Mouse (Mus musculus) CH12.LX (cell line): ENCODE results near the gene Celf2. TPM values are rescaled to one million over a fixed set of nuclear protein-coding genes. Genes with fewer than 3 reads are reported as not detected.

ENCODE experiments used
- DNase-seq: peaks from one replicate; pipeline ENCODE4 v3.0.0-alpha.2; 2013; ENCODE audit errors: extremely low read depth
- H3K27ac ChIP-seq: 2 replicates; pipeline ENCODE4 v1.5.1; 2012; ENCODE audit warnings: low read depth, mild to moderate bottlenecking, control low read depth, moderate library complexity; ENCODE audit not compliant: insufficient read depth
- H3K27me3 ChIP-seq: replicated peaks from 2 replicates; pipeline ENCODE3; 2012; ENCODE audit warnings: inconsistent platforms
- H3K36me3 ChIP-seq, 2 experiments: replicated peaks in 1 of 2; 2 replicates each; pipeline versions ENCODE3 to v1.6.1; 2012; ENCODE audit warnings: inconsistent platforms in 1 of 2, low read length in 1 of 2, mild to moderate bottlenecking in 1 of 2, mixed read lengths in 1 of 2, moderate library complexity in 1 of 2; ENCODE audit not compliant: control insufficient read depth in 1 of 2, insufficient read depth in 1 of 2
- H3K4me1 ChIP-seq, 2 experiments: 2 replicates each; pipeline ENCODE4 v1.6.1; 2012; ENCODE audit warnings: inconsistent platforms in 1 of 2, moderate library complexity in 1 of 2; ENCODE audit not compliant: insufficient read depth in 2 of 2, control insufficient read depth in 1 of 2
- H3K4me2 ChIP-seq: 2 replicates; pipeline ENCODE4 v1.6.1; 2012; ENCODE audit warnings: low read depth, mild to moderate bottlenecking, control low read depth; ENCODE audit not compliant: poor library complexity, insufficient read depth, severe bottlenecking
- H3K4me3 ChIP-seq, 3 experiments: fragments of 150-350 bp in 1 of 3; sonication (generic) in 1 of 3; replicated peaks in 1 of 3; 2 replicates each; pipeline versions ENCODE3 to v1.5.1; 2011 to 2012; ENCODE audit warnings: low read depth in 2 of 3, low read length in 2 of 3, mild to moderate bottlenecking in 2 of 3, moderate library complexity in 2 of 3, control low read depth in 1 of 3, improper control_type of control experiment in 1 of 3, inconsistent platforms in 1 of 3, mixed read lengths in 1 of 3; ENCODE audit not compliant: poor library complexity in 1 of 3
- H3K79me2 ChIP-seq: replicated peaks from 2 replicates; pipeline ENCODE4 v1.6.1; 2012; ENCODE audit warnings: mild to moderate bottlenecking, moderate library complexity; ENCODE audit not compliant: control insufficient read depth, poor library complexity, insufficient read depth, severe bottlenecking; ENCODE audit errors: extremely low read depth
- H3K9ac ChIP-seq: 2 replicates; pipeline ENCODE4 v1.6.1; 2012; ENCODE audit warnings: low read depth, mild to moderate bottlenecking, control low read depth, moderate library complexity; ENCODE audit not compliant: insufficient read depth
- H3K9me3 ChIP-seq: replicated peaks from 2 replicates; pipeline ENCODE3; 2012; ENCODE audit warnings: low read length, inconsistent platforms, mixed read lengths
- CHD1 ChIP-seq: IDR thresholded peaks from 2 replicates; pipeline ENCODE4 v1.6.1; 2012; ENCODE audit warnings: low read depth, low read length, improper control_type of control experiment, inconsistent platforms
- CHD2 ChIP-seq: IDR thresholded peaks from 2 replicates; pipeline ENCODE4 v1.6.1; 2011; ENCODE audit warnings: low read length, improper control_type of control experiment
- ELF1 ChIP-seq: IDR thresholded peaks from 2 replicates; pipeline ENCODE4 v1.6.1; 2014; ENCODE audit warnings: low read depth, mild to moderate bottlenecking, inconsistent platforms, low read length, improper control_type of control experiment
- EP300 ChIP-seq: IDR thresholded peaks from 2 replicates; pipeline ENCODE4 v1.6.1; 2011; ENCODE audit warnings: low read length, improper control_type of control experiment
- GABPA ChIP-seq: IDR thresholded peaks from 2 replicates; pipeline ENCODE4 v1.6.1; 2012; ENCODE audit warnings: low read depth, low read length, improper control_type of control experiment, inconsistent platforms; ENCODE audit not compliant: insufficient replicate concordance
- JUND ChIP-seq: conservative IDR thresholded peaks from 2 replicates; pipeline ENCODE4 v1.6.1; 2011; ENCODE audit warnings: low read depth, low read length, improper control_type of control experiment
- KAT2A ChIP-seq: IDR thresholded peaks from 2 replicates; pipeline ENCODE4 v1.6.1; 2012; ENCODE audit warnings: low read length, improper control_type of control experiment, inconsistent platforms; ENCODE audit not compliant: insufficient replicate concordance
- MAFK ChIP-seq: IDR thresholded peaks from 2 replicates; pipeline ENCODE4 v1.6.1; 2011; ENCODE audit warnings: low read length, improper control_type of control experiment; ENCODE audit not compliant: insufficient replicate concordance
- MAZ ChIP-seq: IDR thresholded peaks from 2 replicates; pipeline ENCODE4 v1.6.1; 2012; ENCODE audit warnings: low read depth, mild to moderate bottlenecking, inconsistent platforms, low read length, improper control_type of control experiment, moderate library complexity
- MEF2A ChIP-seq: IDR thresholded peaks from 2 replicates; pipeline ENCODE4 v1.6.1; 2014; ENCODE audit warnings: low read depth, mild to moderate bottlenecking, inconsistent platforms, low read length, improper control_type of control experiment, borderline replicate concordance
- MXI1 ChIP-seq: IDR thresholded peaks from 2 replicates; pipeline ENCODE4 v1.6.1; 2011; ENCODE audit warnings: mild to moderate bottlenecking, low read depth, low read length, improper control_type of control experiment
- MYC ChIP-seq: IDR thresholded peaks from 2 replicates; pipeline ENCODE4 v1.6.1; 2011; ENCODE audit warnings: low read depth, mild to moderate bottlenecking, improper control_type of control experiment, low read length
- PAX5 ChIP-seq: IDR thresholded peaks from 2 replicates; pipeline ENCODE4 v1.6.1; 2012; ENCODE audit warnings: low read length, inconsistent platforms, mixed read lengths
- POLR2A ChIP-seq: IDR thresholded peaks from 2 replicates; pipeline ENCODE4 v1.6.1; 2011; ENCODE audit warnings: low read depth, mild to moderate bottlenecking, improper control_type of control experiment, low read length
- POLR2AphosphoS2 ChIP-seq: IDR thresholded peaks from 2 replicates; pipeline ENCODE4 v1.6.1; 2011; ENCODE audit warnings: low read depth, low read length, improper control_type of control experiment
- RAD21 ChIP-seq: IDR thresholded peaks from 2 replicates; pipeline ENCODE4 v1.6.1; 2011; ENCODE audit warnings: low read depth, mild to moderate bottlenecking, low read length, improper control_type of control experiment, moderate library complexity
- RCOR1 ChIP-seq: conservative IDR thresholded peaks from 2 replicates; pipeline ENCODE4 v1.6.1; 2012; ENCODE audit warnings: low read depth, mild to moderate bottlenecking, inconsistent platforms, low read length, improper control_type of control experiment
- SIN3A ChIP-seq: IDR thresholded peaks from 2 replicates; pipeline ENCODE4 v1.6.1; 2012; ENCODE audit warnings: low read length, improper control_type of control experiment, inconsistent platforms
- SMC3 ChIP-seq: IDR thresholded peaks from 2 replicates; pipeline ENCODE4 v1.6.1; 2011; ENCODE audit warnings: low read depth, low read length, improper control_type of control experiment
- TBP ChIP-seq: conservative IDR thresholded peaks from 2 replicates; pipeline ENCODE4 v1.6.1; 2011; ENCODE audit warnings: low read depth, low read length, improper control_type of control experiment
- UBTF ChIP-seq: IDR thresholded peaks from 2 replicates; pipeline ENCODE4 v1.6.1; 2012; ENCODE audit warnings: low read depth, mild to moderate bottlenecking, inconsistent platforms, low read length, improper control_type of control experiment, moderate library complexity
- USF1 ChIP-seq: IDR thresholded peaks from 2 replicates; pipeline ENCODE4 v1.6.1; 2014; ENCODE audit warnings: low read depth, mild to moderate bottlenecking, inconsistent platforms, low read length, improper control_type of control experiment
- USF2 ChIP-seq: conservative IDR thresholded peaks from 2 replicates; pipeline ENCODE4 v1.6.1; 2011; ENCODE audit warnings: low read depth, low read length, improper control_type of control experiment
- ZC3H11A ChIP-seq: IDR thresholded peaks from 2 replicates; pipeline ENCODE4 v1.6.1; 2012; ENCODE audit warnings: low read depth, mild to moderate bottlenecking, inconsistent platforms, low read length, improper control_type of control experiment
- ZMIZ1 ChIP-seq: IDR thresholded peaks from 2 replicates; pipeline ENCODE4 v1.6.1; 2012; ENCODE audit warnings: low read depth, mild to moderate bottlenecking, inconsistent platforms, low read length, improper control_type of control experiment
- dilution Hi-C: fragments of 300-500 bp; cut with MboI; formaldehyde crosslinking; loops from 2 replicates; pipeline ENCODE4 v1.14.3; 2020; ENCODE audit warnings: low sequenced_read_pairs; ENCODE audit not compliant: extremely low pct_unique_long_range_greater_than_20kb, extremely low pct_ligation_motif_present
- in situ Hi-C: fragments of 300-500 bp; cut with MboI; formaldehyde crosslinking; loops from 3 replicates; pipeline ENCODE4 v1.14.3; 2019; ENCODE audit warnings: low sequenced_read_pairs, low pct_ligation_motif_present, low pct_unique_long_range_greater_than_20kb, mixed read lengths
- polyA plus RNA-seq: library from polyadenylated mRNA; unstranded; fragments of >175 nt; gene quantifications from 2 replicates; pipeline ENCODE4 v1.2.1, GENCODE M21; 2012; ENCODE audit warnings: low read depth; ENCODE audit not compliant: insufficient read length
- total RNA-seq, 2 experiments: library from RNA; depleted of rRNA; stranded (reverse); fragments of 300-350 nt in 1 of 2; fragments of >200 nt in 1 of 2; gene quantifications; 2 replicates each; pipeline ENCODE4 v1.2.3; 2012 to 2014

Gene Celf2
- total and polyA plus RNA-seq, 3 experiments: 51.0 to 143 (median 103) TPM

DNA sequence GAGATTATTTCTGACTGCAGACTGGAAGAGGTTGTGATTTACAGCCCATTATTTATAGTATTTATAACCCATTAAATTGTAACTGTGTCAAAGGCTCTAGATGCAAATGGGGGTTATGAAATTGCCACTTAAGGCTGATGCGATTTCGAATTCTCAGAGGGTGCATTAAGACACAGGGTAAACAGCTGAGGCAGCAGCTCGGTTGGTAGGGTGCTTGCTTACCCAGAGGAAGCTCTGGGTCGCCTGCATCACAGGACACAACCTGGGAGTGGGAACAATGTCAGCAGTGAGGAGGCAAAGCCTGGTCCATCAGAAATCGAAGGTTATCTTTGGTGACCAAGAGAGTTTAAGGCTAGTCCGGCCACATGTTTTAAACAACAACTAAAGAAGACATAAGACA lies 286.5 kb downstream of the Celf2 start:
- no peaks in the 10 kb centered on the region for H3K79me2 ChIP-seq
- no peak overlapping the region for H3K27ac ChIP-seq
- TF ChIP-seq CHD2 (no peak), RCOR1 (no peak), JUND (no peak), SMC3 (no peak), MAZ (no peak), MYC (no peak), EP300 (no peak), MXI1 (no peak), GABPA (no peak), USF2 (no peak), KAT2A (no peak), TBP (no peak), POLR2AphosphoS2 (no peak), ZMIZ1 (no peak), POLR2A (no peak), ZC3H11A (no peak), USF1 (no peak), PAX5 (no peak), MEF2A (no peak)
- dilution Hi-C loops: no loop called here
- H3K4me3 ChIP-seq: no peak overlapping the region
- no peaks in the 10 kb centered on the region for H3K4me1 ChIP-seq
- DNase-seq: no peak
- H3K4me2 ChIP-seq: no peak overlapping the region
- H3K9me3 ChIP-seq: no peaks in the 10 kb centered on the region
- in situ Hi-C loops: no loop called here
- H3K27me3 ChIP-seq: no peaks in the 10 kb centered on the region
- H3K36me3 ChIP-seq: no peaks in the 10 kb centered on the region
- H3K9ac ChIP-seq: no peak overlapping the region

DNA sequence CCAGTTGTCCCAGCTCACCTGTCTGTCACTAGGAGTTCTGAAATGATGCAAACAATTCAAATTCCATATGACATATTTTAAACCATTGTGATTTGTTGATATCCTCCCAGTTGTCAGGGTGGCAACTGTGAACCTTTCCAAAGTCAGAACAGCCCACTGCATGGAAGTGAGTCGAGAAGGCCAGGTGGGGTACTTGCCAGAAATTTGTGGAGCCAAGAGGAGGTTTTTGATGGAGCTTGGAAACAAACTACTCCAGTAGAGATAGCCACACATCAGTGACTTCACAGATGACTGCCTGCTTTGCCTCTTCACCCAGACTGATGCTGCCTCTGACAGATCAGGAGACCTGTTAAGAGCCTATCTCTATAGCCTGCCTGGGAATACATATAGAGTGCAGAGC lies 287.5 kb downstream of the Celf2 start:
- Histone ChIP-seq H3K4me2 (no peak overlapping the region), H3K36me3 (no peaks in the 10 kb centered on the region), H3K9ac (no peak overlapping the region), H3K4me3 (no peak overlapping the region), H3K4me1 (no peaks in the 10 kb centered on the region), H3K27me3 (no peaks in the 10 kb centered on the region), H3K9me3 (no peaks in the 10 kb centered on the region), H3K27ac (no peak overlapping the region), H3K79me2 (no peaks in the 10 kb centered on the region)
- in situ Hi-C loops: no loop called here
- no peak for DNase-seq
- TF ChIP-seq MAZ (no peak), USF2 (no peak), RAD21 (no peak), GABPA (no peak), ELF1 (no peak), ZC3H11A (no peak), POLR2AphosphoS2 (no peak), SIN3A (no peak), CHD1 (no peak), MAFK (no peak), TBP (no peak), UBTF (no peak), PAX5 (no peak)
- dilution Hi-C loops: no loop called here
